Mouse (Mus musculus): ENCODE measurements around the gene Slc39a11. TPM values are rescaled to one million over a fixed set of nuclear protein-coding genes. Genes with fewer than 3 reads are reported as not detected.
"Not testable (repeated sequence)": the region's sequence is repeated elsewhere in the genome, so short reads cannot be mapped to it uniquely, and the experiment has no call there.

Slc39a11 gene
- polyA plus RNA-seq, 1 experiment from 2014 or later, result 20.4 TPM

DNA sequence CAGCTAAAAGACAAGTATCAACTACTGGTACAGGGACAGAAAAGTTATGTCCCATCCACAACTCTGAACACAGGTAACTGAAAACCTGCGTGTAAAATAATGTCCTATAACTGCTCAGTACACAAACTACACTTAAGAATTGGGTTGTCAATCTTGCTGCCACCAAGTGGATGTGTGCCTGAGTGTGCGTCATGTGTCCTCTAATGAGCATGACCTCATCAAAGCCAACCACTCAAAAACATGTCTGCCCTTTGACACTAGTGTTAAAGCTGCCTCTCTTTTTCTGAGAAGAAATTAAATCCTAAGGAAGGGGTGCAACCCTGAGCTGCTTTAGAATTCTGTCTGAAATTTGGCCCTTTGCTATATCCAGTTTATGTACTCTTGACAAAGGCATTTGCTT, 14.4 kb upstream of the Slc39a11 start:
- H3K27me3 ChIP-seq (ENCODE audit: low read depth, poor library complexity, severe bottlenecking), result no peaks in the 10 kb centered on the region
- H3K27ac ChIP-seq (replicated peaks), result no peak overlapping the region
- H3K36me3 ChIP-seq, result peaks cover 88% of the 10 kb centered on the region
- WGBS, result 79% methylated on average over 2 of the region's 2 CpGs
- peaks cover 15% of the 10 kb centered on the region for H3K4me1 ChIP-seq
- H3K9me3 ChIP-seq (replicated peaks), result no peaks in the 10 kb centered on the region
- no peak overlapping the region for H3K4me3 ChIP-seq
- no peak for DNase-seq (ENCODE audit: low spot score)

DNA sequence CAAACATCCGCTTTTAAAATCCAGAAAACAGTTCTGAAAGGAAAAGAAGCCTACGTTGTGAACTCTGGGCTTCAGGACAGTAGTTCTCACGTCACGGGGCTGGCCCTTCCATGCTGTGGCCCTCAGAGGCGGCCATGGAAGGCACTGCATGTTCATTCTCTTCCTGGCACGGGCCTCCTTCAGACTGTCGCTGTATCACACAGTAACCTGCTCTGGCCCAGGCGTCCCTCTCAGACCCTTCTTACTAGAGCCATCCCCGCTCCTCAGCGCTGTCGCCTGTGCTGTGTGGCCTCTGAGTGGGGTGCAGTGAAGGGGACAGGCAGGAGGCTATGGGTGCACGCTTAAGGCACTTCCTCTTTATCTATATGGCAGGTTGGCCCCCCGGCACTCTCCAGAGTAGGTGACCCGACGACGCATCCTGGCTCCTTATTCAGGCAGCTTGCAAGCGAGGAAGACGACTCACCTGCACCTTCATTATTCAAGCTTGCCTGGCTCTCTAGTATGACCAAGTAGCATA, 12.0 kb upstream of the Slc39a11 start:
- H3K27me3 ChIP-seq (ENCODE audit: low read depth, poor library complexity, severe bottlenecking), result no peaks in the 10 kb centered on the region
- H3K4me1 ChIP-seq, result peaks cover 4% of the 10 kb centered on the region
- WGBS, result 95% methylated on average over 18 of the region's 18 CpGs
- H3K27ac ChIP-seq (replicated peaks), result no peak overlapping the region
- H3K9me3 ChIP-seq (replicated peaks), result no peaks in the 10 kb centered on the region
- no peak overlapping the region for H3K4me3 ChIP-seq
- DNase-seq (ENCODE audit: low spot score), result no peak
- peaks cover 89% of the 10 kb centered on the region for H3K36me3 ChIP-seq

DNA sequence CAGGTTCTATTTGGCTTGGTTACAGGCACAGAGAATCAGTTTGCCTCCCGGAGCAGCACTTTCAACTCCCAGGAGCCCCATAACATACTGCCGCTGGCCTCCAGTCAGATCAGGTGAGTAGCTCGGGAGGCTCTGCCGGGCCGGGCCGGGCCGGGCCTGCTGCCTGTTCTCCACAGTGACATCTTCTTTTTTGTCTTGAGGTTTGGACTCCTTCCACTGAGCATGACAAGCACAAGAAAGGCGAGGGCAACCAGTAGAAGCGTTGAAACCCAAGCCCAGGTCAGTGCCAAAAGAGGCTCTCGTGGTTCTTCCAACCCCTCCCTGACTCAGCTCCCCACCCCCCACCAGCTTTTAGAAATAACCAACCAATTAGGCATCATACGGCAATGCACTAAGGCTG, 11.1 kb upstream of the Slc39a11 start:
- H3K4me1 ChIP-seq, result no peaks in the 10 kb centered on the region
- no peaks in the 10 kb centered on the region for H3K9me3 ChIP-seq (replicated peaks)
- DNase-seq (ENCODE audit: low spot score), result no peak
- WGBS, result 95% methylated on average over 11 of the region's 11 CpGs
- no peak overlapping the region for H3K27ac ChIP-seq (replicated peaks)
- H3K36me3 ChIP-seq, result peaks cover 94% of the 10 kb centered on the region
- H3K27me3 ChIP-seq (ENCODE audit: low read depth, poor library complexity, severe bottlenecking), result no peaks in the 10 kb centered on the region
- no peak overlapping the region for H3K4me3 ChIP-seq

DNA sequence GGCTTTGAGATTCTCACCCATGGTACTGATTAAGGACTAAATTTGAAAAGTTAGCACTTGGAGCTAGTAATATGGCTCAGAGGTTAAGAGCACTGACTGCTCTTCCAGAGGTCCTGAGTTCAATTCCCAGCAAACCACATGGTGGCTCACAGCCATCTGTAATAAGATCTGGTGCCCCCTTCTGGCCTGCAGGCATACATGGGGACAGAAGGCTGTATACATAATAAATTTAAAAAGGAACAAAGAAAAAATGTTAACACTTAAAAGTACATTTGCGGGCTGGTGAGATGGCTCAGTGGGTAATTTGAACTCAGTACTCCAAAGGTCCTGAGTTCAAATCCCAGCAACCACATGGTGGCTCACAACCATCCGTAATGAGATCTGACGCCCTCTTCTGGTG, 10.3 kb upstream of the Slc39a11 start:
- WGBS, result 97% methylated on average over 3 of the region's 3 CpGs
- not testable (repeated sequence) for H3K27me3 ChIP-seq (ENCODE audit: low read depth, poor library complexity, severe bottlenecking); H3K4me1 ChIP-seq; DNase-seq (ENCODE audit: low spot score); H3K27ac ChIP-seq (replicated peaks); H3K4me3 ChIP-seq; H3K9me3 ChIP-seq (replicated peaks)
- H3K36me3 ChIP-seq, result peaks cover 99% of the 10 kb centered on the region

DNA sequence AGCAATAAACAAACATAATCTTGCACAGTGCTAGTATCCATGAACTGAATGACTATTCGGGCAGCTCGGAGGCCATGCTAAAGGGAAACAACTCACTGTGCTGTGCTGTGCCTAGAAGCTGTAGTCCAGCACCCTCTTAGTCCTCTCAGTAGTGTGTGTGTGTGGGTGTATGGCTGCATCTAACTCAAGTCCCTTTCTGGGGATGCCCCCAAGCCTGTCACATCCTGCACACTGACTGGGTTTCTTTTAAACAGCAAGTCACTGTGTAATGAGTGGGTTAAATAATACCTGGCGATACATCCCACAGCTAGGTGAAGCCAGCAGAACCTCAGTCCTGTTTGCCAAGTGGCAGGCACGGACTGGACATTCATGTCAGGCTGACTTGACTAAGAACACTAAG, 8.9 kb upstream of the Slc39a11 start:
- no peak for DNase-seq (ENCODE audit: low spot score)
- H3K4me3 ChIP-seq, result no peak overlapping the region
- no peaks in the 10 kb centered on the region for H3K4me1 ChIP-seq
- no peaks in the 10 kb centered on the region for H3K9me3 ChIP-seq (replicated peaks)
- 91% methylated on average over 4 of the region's 4 CpGs for WGBS
- H3K27me3 ChIP-seq (ENCODE audit: low read depth, poor library complexity, severe bottlenecking), result no peaks in the 10 kb centered on the region
- no peak overlapping the region for H3K27ac ChIP-seq (replicated peaks)
- H3K36me3 ChIP-seq, result peaks cover 100% of the 10 kb centered on the region

DNA sequence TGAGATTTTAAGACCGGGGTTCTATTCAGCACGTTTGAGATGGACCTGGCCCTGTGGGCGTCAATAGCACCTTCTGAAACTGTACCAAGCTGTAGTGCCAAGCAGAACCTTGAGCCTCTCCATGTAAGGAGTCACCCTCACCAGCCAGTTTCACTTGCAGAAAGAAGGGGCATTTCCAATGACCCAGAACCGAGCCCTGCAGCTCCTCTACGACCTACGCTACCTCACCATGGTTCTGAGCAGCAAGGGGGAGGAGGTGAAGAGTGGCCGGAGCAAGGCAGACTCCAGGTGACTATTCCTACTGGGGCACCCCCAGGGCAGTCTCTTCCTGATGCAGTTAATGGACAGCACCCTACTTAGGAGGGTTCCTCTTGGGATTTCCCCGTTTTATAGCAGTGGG, 8.4 kb upstream of the Slc39a11 start:
- H3K27ac ChIP-seq (replicated peaks), result no peak overlapping the region
- peaks cover 100% of the 10 kb centered on the region for H3K36me3 ChIP-seq
- WGBS, result 93% methylated on average over 8 of the region's 8 CpGs
- no peak for DNase-seq (ENCODE audit: low spot score)
- H3K4me3 ChIP-seq, result no peak overlapping the region
- H3K9me3 ChIP-seq (replicated peaks), result no peaks in the 10 kb centered on the region
- no peaks in the 10 kb centered on the region for H3K27me3 ChIP-seq (ENCODE audit: low read depth, poor library complexity, severe bottlenecking)
- no peaks in the 10 kb centered on the region for H3K4me1 ChIP-seq

DNA sequence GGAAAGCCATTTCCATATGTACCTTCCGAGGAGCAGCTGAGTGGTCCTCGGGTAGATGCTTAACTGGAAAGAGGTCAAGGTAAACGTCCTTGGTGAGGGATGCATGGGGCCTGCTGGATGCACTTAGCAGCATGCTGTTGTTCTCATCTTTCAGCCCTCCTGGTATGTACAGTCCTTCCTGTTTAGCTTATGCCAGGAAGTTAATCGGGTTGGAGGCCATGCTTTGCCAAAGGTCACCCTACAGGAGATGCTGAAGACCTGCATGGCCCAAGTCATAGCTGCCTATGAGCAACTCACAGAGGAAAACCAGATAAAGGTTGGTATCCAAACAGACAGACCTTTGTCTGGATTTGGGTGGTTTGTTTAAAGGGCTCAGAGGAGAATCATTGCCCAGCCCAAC, 7.3 kb upstream of the Slc39a11 start:
- H3K27me3 ChIP-seq (ENCODE audit: low read depth, poor library complexity, severe bottlenecking), result no peaks in the 10 kb centered on the region
- H3K4me3 ChIP-seq, result no peak overlapping the region
- DNase-seq (ENCODE audit: low spot score), result no peak
- WGBS, result 75% methylated on average over 4 of the region's 4 CpGs
- peaks cover 100% of the 10 kb centered on the region for H3K36me3 ChIP-seq
- H3K9me3 ChIP-seq (replicated peaks), result no peaks in the 10 kb centered on the region
- no peak overlapping the region for H3K27ac ChIP-seq (replicated peaks)
- H3K4me1 ChIP-seq, result peaks cover 9% of the 10 kb centered on the region

DNA sequence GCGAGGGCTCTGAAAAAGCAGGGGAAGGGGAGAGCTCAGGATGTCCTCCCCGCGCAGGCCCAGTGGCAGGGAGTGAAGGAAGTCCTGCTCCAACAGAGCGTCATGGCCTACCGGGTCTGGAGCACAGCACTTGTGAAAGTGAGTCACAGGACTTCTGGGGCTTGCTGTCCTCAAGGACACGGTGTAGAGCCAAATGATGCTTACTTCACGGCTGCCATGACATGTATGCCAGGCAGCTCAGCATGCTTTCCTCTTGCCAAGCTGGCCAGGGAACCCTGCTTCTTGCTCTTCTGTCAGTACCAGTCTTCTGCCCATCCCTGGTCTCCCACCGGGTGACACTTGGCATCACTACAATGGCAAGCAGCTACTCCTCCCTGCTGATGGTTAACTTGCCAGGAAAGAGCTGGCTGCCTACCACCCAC, 6.6 kb upstream of the Slc39a11 start:
- H3K36me3 ChIP-seq, result peaks cover 100% of the 10 kb centered on the region
- no peak for DNase-seq (ENCODE audit: low spot score)
- H3K4me1 ChIP-seq, result peaks cover 16% of the 10 kb centered on the region
- H3K27ac ChIP-seq (replicated peaks), result no peak overlapping the region
- H3K4me3 ChIP-seq, result no peak overlapping the region
- no peaks in the 10 kb centered on the region for H3K27me3 ChIP-seq (ENCODE audit: low read depth, poor library complexity, severe bottlenecking)
- no peaks in the 10 kb centered on the region for H3K9me3 ChIP-seq (replicated peaks)
- WGBS, result 91% methylated on average over 8 of the region's 8 CpGs

DNA sequence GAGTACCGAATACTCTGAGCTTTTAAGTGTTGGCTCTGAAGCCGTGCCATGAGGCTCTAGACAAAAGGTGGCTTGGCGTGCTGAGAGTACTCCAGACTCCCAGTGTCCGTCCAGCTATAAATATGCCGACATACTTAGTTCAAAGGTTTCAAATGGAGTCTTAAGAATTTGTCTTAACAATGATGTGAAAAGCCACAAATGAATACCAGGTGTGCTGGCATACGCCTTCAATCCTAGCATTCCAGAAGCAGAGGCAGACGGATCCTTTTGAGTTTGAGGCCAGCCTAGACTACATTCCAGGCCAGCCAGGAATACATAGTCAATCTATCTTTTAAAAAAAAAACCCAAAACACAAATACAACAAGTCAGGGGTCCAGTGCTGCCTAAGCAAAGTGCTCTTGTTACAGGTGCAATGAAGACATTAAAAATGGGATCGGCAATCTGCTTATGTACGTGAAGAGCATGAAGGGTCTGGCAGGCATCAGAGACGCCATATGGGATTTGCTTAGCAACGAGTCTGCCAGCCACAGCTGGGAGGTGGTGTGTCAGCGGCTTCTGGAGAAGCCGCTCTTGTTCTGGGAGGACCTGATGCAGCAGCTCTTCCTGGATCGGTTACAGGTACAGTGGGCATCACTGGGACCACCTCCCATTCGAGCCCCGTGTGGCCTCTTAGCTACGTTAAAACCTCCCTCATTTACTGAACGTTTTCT, 4.8 kb upstream of the Slc39a11 start:
- DNase-seq (ENCODE audit: low spot score), result no peak
- Histone ChIP-seq H3K9me3 (replicated peaks) (no peaks in the 10 kb centered on the region), H3K4me3 (no peak overlapping the region), H3K4me1 (peaks cover 32% of the 10 kb centered on the region), H3K27me3 (ENCODE audit: low read depth, poor library complexity, severe bottlenecking) (no peaks in the 10 kb centered on the region), H3K27ac (replicated peaks) (no peak overlapping the region), H3K36me3 (peaks cover 82% of the 10 kb centered on the region)
- WGBS, result 88% methylated on average over 18 of the region's 18 CpGs

DNA sequence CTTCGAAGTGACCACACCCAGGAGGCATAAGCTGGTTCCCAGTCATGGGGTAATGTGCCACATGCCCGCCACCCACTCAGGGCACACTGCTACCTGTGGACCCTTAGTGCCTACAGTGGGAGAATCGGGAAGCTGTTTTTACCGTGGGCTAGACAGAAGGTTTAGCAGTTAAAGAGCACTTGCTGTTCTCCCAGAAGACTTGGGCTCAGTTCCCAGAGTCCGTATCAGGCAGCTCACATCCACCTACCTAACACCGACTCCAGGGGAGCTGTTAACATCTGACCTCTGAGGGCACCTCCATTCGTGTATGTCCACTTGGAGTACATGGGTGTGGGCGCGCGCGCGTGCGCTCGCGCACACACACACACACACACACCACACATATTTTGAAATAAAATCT, 4.2 kb upstream of the Slc39a11 start:
- Histone ChIP-seq H3K9me3 (replicated peaks) (no peaks in the 10 kb centered on the region), H3K27me3 (ENCODE audit: low read depth, poor library complexity, severe bottlenecking) (no peaks in the 10 kb centered on the region), H3K36me3 (peaks cover 76% of the 10 kb centered on the region), H3K4me1 (peaks cover 35% of the 10 kb centered on the region), H3K27ac (replicated peaks) (no peak overlapping the region), H3K4me3 (no peak overlapping the region)
- 94% methylated on average over 15 of the region's 15 CpGs for WGBS
- no peak for DNase-seq (ENCODE audit: low spot score)

DNA sequence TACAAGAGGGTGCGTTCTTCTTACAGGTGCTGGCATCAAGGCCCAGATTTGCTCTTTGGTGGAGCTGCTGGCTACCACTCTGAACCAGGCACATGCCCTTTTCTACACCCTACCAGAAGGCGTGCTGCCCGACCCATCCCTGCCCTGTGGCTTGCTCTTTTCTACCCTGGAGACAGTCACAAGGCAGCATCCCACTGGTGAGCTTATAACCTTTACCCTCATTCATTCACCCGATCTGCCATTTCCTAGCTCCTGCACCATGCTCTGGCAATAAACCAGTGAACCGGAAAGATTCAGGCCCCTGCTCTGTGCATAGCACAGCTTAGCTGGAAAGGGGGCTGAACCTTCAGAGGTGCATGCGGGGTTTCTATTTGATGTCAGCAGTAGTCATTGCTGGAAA, 2.6 kb upstream of the Slc39a11 start:
- 93% methylated on average over 6 of the region's 6 CpGs for WGBS
- H3K27me3 ChIP-seq (ENCODE audit: low read depth, poor library complexity, severe bottlenecking), result peaks cover 5% of the 10 kb centered on the region; the same call in 1 of the 2 replicates
- no peaks in the 10 kb centered on the region for H3K9me3 ChIP-seq (replicated peaks)
- no peak overlapping the region for H3K4me3 ChIP-seq
- H3K27ac ChIP-seq (replicated peaks), result 0 out of 2 replicates have a peak overlapping the region, but pooled peaks have one; percentile 43
- peaks cover 60% of the 10 kb centered on the region for H3K36me3 ChIP-seq
- DNase-seq (ENCODE audit: low spot score), result no peak
- H3K4me1 ChIP-seq, result peaks cover 48% of the 10 kb centered on the region

DNA sequence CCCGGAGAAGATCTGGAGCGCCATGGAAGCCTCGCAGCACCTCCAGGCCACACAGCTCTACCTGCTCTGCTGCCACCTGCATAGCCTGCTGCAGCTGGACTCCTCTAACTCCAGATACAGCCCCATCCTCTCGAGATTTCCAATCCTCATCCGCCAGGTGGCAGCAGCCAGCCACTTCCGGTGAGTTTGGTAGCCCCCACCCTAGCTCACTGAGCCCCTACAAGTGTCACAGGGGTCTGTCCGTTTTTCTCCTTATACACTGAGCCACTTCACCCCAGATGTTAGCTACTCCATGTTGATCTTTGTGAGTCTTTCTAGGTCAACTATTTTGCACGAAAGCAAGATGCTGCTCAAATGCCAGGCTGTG, 2.0 kb upstream of the Slc39a11 start:
- Histone ChIP-seq H3K4me3 (no peak overlapping the region), H3K9me3 (replicated peaks) (no peaks in the 10 kb centered on the region), H3K36me3 (peaks cover 54% of the 10 kb centered on the region), H3K27me3 (ENCODE audit: low read depth, poor library complexity, severe bottlenecking) (peaks cover 5% of the 10 kb centered on the region; the same call in 1 of the 2 replicates), H3K27ac (replicated peaks) (peak overlapping the region; percentile 43), H3K4me1 (peaks cover 48% of the 10 kb centered on the region)
- WGBS, result 42% methylated on average over 8 of the region's 8 CpGs
- peak; percentile 61 for DNase-seq (ENCODE audit: low spot score)

DNA sequence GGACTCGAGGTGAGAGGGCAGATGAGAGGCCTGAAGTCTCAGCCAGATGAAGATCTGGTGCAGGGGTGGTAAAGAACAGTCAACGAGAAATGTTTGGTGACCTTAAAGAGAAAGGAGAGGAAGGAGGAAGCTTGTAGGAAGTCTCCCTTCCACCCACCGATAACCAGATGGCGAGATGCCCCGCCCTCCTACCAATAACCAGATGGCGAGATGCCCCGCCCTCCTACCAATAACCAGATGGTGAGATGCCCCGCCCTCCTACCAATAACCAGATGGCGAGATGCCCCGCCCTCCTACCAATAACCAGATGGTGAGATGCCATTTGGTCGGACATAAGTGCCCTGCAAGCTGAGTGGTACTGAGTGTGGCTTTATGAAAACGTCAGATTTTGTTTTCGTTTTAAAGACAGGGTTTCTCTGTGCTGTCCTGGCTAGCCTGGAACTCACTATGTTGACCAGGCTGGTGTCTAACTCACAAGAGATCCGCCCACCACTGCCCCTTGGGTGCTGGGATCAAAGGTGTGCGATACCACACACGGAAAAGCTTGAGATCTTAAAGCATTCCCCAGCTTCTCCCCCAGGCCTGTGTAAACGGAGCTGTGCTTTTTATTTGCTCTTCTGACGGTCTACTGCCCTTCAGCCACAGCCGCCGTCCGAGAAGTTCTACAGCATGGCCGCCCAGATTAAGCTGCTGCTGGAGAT, 1.5 kb upstream of the Slc39a11 start:
- WGBS, result 71% methylated on average over 22 of the region's 22 CpGs
- Histone ChIP-seq H3K4me1 (peaks cover 48% of the 10 kb centered on the region), H3K4me3 (peak overlapping the region; percentile 96; the same call in 1 of the 2 replicates)

More for the DNA sequence above, 1.5 kb upstream of the Slc39a11 start:
- Histone ChIP-seq H3K36me3 (peaks cover 48% of the 10 kb centered on the region), H3K27me3 (ENCODE audit: low read depth, poor library complexity, severe bottlenecking) (peaks cover 5% of the 10 kb centered on the region; the same call in 1 of the 2 replicates), H3K27ac (replicated peaks) (peak overlapping the region; percentile 43), H3K9me3 (replicated peaks) (no peaks in the 10 kb centered on the region)
- no peak for DNase-seq (ENCODE audit: low spot score)
